Mouse (Mus musculus): ENCODE results near the gene Kpnb1.
"Not testable (repeated sequence)": the region's sequence is repeated elsewhere in the genome, so short reads cannot be mapped to it uniquely, and the experiment has no call there.

Kpnb1 gene

GRCm38 (mm10) chr11:97187764-97188642, at the start of gene Kpnb1:
Gene Kpnb1 (minus strand): TSS chr11:97187881.
- peak; percentile 99 for DNase-seq (ENCODE audit: low spot score)

DNA sequence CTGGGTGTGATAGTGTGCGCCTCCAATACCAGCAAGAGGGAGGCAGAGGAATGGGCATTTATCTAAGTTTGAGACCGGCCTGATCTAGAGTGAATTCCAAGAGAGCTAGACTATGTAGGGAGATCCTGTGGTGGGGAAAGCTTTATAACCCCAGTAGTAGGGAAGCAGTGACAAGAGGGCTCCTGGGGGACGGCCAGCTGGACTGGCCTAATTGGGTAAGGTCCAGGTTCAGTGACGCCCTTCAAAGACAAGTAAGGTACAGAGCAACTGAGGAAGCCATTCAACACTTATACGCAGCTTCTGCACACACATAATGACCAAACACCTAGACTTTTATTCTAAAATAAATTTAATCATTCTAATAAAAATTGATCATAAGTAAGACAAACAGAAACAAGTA, 44.8 kb upstream of the Kpnb1 start:
- DNase-seq (ENCODE audit: low spot score): no peak

- no peak for DNase-seq (ENCODE audit: low spot score)
Observed at GRCm38 (mm10) chr11:97229396-97229795, 41.7 kb upstream of the Kpnb1 start.

- DNase-seq (ENCODE audit: low spot score): no peak
Observed at GRCm38 (mm10) chr11:97228985-97229384, 41.3 kb upstream of the Kpnb1 start.

- DNase-seq (ENCODE audit: low spot score): no peak
Observed at GRCm38 (mm10) chr11:97226131-97226530, 38.5 kb upstream of the Kpnb1 start.

- DNase-seq (ENCODE audit: low spot score): no peak
Observed at GRCm38 (mm10) chr11:97223485-97223884, 35.8 kb upstream of the Kpnb1 start.

DNA sequence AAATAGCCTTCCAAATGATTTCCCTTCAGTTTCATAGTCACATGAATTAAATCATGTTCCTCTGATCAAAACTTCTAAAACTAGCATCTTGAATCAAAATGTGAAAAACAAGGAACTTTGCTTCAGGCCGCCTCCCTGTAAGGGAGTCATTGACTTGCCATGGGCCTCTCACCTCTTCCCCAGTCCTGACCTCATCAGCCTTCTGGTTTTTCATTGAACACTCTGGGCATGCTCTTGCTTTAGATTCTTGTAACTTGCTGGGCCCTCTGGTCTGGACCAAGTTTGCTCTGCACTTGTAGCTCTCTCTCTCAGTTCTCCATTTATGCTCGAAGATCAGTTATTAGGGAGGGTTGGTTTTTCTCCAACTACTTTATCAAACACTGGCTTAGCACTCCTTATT, 33.9 kb upstream of the Kpnb1 start:
- DNase-seq (ENCODE audit: low spot score): no peak

GRCm38 (mm10) chr11:97220211-97220610, 32.5 kb upstream of the Kpnb1 start:
- no peak for DNase-seq (ENCODE audit: low spot score)

DNA sequence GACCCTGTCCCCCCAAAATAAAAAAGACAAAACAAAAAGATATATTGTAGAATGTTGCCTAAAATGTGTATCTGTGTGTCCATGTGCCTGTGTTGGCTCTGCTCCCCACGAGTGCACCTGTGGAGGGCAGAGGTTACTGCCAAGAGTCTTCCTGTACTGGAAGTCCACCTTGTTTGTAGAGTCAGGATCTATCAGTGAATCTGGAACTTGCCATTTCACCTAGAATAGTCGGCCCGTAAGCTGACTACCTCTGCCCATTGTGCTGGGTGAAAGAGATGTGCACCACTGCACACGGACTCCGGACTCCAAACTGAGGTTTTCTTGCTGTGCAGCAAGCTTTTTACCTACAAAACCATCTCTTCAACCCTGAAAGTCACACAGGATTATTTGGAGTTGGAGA, 26.7 kb upstream of the Kpnb1 start:
- DNase-seq (ENCODE audit: low spot score): no peak

- no peak for DNase-seq (ENCODE audit: low spot score)
Observed at GRCm38 (mm10) chr11:97210728-97211400, 23.2 kb upstream of the Kpnb1 start.

GRCm38 (mm10) chr11:97207011-97207422, 19.3 kb upstream of the Kpnb1 start:
- no peak for DNase-seq (ENCODE audit: low spot score)

DNA sequence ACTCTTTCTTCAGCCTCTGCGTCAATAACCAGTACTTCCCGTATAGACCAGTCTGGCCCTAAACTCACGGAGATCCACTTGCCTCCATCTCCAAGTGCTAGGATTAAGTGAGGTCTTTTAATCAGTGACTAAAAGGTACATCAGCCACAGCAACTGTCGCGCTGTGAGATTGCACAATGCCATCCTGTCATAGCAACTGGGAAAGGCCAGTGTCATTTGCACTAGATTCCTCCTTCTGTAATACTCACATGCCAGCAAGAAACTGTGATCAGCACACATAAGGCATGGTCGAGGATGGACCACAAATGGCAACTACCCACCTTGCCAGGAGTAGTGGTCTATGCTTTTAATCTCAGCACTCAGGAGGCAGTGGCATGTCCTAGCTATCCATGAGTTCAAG, 11.8 kb upstream of the Kpnb1 start:
- no peak for DNase-seq (ENCODE audit: low spot score)

DNA sequence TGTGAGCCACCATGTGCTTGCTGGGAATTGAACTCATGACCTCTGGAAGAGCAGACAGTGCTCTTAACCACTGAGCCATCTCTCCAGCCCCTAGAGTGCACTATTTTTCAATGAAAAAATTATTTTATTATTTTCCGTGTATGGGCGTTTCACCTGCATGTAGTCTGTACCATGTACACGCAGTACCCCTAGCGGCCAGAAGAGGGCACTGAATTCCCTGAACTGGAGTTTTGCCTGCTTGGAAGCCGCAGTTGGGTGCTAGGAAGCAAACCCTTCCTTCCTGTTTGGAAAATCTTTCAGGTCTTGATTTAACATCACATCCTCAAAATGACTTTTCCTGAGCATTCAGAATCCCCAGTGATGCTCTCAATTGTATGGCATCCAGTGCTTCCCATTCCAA, 10.9 kb upstream of the Kpnb1 start:
- DNase-seq (ENCODE audit: low spot score): peak; percentile 52

DNA sequence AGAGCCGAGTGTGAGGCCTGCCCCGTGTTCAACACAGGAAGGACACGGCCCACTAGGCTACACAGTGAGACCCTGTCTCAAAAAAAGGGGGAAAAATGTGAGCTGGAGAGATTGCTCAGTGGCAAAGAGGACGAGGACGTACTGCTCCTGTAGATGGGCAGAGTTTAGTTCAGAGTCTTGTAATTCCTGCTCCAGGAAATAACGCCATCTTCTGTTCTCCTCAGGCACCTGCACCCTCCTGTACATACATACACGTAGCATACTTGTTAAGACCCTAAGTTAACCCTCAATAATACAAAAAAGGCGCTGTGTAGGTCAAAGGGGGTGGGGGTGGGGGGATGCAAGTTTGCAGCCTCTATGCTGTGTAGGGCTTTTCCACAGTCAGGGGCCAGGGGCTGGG, 9.3 kb upstream of the Kpnb1 start:
- no peak for DNase-seq (ENCODE audit: low spot score)

- DNase-seq (ENCODE audit: low spot score): no peak
Observed at GRCm38 (mm10) chr11:97196541-97196940, 8.9 kb upstream of the Kpnb1 start.

DNA sequence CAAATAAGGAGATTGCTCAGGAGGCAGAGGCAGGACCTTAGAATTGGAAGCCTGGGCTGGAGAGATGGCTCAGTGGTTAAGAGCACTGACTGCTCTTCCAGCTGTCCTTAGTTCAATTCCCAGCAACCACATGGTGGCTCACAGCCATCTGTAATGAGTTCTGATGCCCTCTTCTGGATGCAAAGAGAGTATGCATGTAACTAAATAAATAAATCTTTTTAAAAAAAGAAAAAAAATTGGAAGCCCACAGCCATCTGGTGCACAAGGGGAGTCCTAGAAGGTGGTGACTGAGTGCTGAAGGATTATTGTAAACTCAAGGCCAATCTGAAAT, 4.9 kb upstream of the Kpnb1 start:
- DNase-seq (ENCODE audit: low spot score): no peak

DNA sequence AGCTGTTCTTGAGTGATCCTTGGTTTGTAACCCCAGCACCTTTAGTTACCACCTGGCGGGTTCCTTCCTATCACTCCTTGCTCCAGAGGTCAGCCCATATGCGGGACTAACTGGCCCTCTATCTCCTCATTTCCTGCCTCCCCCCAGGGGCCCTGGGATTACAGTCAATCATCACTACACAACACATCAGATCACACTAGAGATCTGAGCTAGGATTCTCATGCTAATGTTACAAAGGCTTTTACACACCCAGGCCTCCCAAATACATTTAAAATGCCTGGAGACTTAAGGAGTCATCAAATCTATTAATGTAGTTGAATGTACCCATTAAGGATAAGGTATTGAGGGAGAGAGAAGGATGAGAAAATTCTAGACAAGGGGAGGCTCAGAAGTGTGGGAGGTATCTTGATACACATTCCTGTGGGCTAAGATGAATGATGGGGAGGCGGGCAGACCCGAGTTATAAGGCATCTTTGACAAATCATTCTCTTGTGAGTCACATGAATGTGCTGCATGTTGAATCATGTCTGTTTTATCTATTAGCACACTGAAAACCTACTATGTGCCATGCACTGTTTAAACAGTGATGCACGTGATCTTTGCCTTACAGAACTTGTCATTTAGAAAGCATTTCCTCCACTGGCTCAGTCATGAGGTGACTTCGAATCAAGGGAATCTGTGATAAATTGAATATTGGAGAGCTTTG, 4.4 kb upstream of the Kpnb1 start:
- DNase-seq (ENCODE audit: low spot score): no peak

- no peak for DNase-seq (ENCODE audit: low spot score)
Observed at GRCm38 (mm10) chr11:97190992-97191391, 3.3 kb upstream of the Kpnb1 start.

DNA sequence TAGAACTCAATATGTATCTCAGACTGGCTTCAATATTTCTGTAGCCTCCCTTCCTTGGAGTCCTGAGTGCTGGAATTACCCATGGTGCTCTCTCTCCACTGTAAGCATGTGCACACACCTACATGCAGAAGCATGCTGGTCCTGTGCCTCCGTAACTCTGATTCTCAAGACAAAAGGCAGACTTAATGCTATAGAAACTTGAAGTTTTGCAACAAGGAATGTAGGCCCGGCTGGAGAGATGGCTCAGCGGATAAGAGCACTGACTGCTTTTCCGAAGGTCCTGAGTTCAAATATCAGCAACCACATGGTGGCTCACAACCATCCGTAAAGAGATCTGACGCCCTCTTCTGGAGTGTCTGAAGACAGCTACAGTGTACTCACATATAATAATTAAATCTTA, 2.0 kb upstream of the Kpnb1 start:
- DNase-seq (ENCODE audit: low spot score): not testable (repeated sequence)

DNA sequence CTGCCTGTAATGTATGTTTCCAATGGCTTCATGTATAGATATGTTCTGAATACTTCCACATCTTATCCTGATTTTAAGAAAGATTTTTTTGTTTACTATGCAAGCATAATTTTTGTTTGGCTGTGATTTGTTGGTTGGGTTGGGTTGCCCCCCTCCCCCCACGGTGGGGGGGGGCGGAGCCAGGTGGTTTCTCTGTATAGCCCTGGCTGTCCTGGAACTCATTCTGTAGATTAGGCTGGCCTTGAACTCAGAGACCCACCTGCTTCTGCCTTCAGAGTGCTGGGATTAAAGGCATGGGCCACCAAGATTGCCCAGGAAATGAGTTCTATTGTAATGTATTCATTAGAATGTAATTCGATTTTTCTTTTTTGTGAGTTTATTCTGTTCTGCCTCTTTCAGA, 1.6 kb upstream of the Kpnb1 start:
- no peak for DNase-seq (ENCODE audit: low spot score)

DNA sequence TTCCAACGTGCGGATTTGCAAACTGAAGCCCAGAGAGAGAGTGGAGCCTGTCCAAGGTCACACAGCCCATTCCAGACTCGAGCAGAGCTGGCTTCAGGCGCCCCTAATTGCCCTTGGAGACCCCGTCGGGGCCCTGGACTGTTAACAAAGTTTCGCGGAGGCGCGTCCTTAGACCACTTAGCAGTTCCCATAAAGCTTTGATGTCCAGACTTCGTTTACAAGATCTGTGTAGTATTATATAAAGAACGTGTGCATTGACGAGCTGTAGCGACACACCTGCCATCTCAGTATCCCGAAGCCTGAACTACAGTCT, 918 bp upstream of the Kpnb1 start:
- no peak for DNase-seq (ENCODE audit: low spot score)

DNA sequence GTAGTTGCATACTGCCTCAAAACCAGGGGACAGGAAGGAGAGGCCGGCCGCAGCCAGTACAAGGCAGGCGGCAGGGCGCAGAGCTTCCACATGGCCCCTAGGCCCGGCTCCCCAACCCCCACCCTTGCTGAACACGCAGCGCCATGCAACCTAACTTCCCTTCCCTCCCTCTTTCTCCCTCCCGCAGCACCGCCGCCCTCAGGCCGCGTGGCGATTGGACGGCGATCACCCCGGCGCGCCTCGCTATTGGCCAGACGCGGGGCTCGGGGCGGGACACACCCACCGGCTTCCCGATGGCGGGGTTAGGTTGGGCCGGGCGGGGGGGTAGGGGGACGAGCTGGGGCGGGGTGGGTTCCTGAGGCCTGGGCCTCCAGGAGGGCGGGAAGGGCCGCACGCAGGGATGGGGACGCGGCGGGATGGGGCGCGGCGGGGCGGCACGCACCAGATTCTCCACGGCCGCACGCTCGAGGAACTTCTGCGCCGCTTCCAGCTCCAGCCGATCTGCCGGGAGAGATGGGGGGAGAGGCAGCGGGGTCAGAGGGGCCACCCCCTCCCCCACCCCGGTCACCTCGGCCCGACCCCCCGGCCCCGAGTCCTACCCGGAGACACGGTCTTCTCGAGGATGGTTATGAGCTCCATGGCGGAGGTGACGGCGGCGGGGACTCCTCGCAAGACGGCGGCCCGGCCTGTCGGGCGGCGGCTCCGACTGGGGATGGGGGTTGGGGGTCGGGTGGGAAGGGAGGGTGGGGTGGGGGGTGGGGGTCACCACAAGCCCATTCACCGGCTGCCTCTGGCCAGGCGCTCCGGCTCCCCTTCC, 526 bp downstream of the Kpnb1 start:
- peak; percentile 94 for DNase-seq (ENCODE audit: low spot score)

All from T-cell, adult 2 months (primary cell).